Mouse (Mus musculus) inflammation-experienced regulatory T-cells, adult 6 months (primary cell): ENCODE measurements around the gene Adipoq. TPM values are rescaled to one million over a fixed set of nuclear protein-coding genes. Genes with fewer than 3 reads are reported as not detected.
A peak's percentile ranks its signal among the peaks of the same experiment; 100 is the strongest.
"Not testable (repeated sequence)": the region's sequence is repeated elsewhere in the genome, so short reads cannot be mapped to it uniquely, and the experiment has no call there.

Source experiments
- ATAC-seq: one replicate; pipeline ENCODE4 v1.8.0; 2017
- polyA plus RNA-seq, 3 experiments: library from polyadenylated mRNA; unstranded; fragments of 100-300 nt; shearing (Covaris generic); gene quantifications; one replicate each; pipeline ENCODE4 v1.2.1; 2017

Gene Adipoq
- polyA plus RNA-seq = under 1 TPM in 2 of 3 experiments, not detected in 1; 0.46 to 0.95 TPM

DNA sequence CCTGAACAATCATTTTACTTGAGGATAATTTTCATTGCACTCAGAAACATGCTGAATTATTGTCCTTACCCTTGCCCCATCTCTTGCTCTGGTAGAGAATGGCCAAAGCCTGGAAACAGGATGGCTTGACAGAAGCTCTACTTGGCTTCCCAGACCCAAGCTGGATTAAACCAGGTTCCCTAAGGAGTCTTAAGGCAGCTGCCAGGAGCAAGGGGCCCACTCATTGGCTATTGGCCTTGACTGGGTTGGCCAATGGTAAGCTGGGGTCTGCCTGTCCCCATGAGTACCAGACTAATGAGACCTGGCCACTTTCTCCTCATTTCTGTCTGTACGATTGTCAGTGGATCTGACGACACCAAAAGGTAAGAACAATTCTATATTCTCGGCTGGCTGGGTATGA, at the start of gene Adipoq:
TSS of gene Adipoq (plus strand) at position 257 of the 400 bp plus-strand sequence.
- no peak for ATAC-seq

DNA sequence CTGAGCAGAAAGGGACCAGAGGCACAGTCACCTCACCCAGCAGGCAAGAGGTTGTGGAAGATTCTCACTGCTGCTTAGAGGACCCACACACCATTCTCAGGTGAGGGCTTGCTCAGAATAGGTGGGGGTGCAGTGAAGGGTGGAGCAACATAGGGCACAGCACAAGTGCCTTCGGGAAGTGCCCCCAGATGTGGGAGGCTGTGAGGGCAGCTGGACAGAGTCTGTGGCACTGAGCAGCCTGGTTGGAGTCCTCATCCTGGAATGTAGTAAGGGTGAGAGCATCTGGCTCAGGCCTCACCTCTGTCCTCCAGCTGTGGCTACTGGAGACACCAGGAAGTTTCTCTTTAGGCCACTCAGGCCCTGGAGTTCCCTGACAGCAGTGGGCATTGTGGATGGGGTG, 49.5 kb upstream of the Adipoq start:
- ATAC-seq = not testable (repeated sequence)

DNA sequence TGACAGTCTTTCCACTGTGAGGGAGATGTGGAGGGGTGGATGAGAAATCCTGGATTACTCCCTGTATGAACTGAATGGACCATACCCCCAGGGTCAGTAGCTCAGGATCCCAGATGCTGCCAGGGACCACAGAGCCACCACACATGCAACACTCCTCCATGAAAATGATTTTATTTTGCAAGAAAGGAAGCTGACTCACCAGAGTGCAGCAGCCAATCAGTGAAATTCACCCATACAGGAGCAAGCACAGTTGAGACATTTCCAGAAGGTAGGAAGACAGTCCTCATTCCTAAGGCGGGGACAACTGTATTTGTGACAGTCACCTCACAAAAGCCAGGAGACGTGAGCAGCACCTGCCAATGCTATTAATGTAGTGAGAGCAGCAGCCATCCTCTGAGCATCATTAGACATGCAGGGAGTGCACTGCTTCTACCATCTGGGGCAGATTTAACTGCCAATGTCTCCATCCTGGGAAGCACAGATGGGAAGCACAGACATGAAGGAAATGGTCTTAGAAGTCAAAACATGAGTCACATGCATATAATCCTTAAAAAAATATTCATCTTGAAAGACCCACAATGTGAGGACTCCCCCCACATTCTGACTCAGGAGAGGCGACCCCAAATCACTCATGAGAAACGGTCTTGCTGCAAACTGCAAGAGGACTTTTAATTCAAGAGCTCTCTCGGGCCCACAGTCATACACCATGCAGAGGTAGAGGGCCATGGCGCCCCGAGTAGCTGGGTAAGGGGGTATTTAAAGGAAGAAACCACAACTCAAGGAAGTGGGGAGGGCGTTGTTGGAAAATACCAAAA, 48.8 kb upstream of the Adipoq start:
- not testable (repeated sequence) for ATAC-seq

DNA sequence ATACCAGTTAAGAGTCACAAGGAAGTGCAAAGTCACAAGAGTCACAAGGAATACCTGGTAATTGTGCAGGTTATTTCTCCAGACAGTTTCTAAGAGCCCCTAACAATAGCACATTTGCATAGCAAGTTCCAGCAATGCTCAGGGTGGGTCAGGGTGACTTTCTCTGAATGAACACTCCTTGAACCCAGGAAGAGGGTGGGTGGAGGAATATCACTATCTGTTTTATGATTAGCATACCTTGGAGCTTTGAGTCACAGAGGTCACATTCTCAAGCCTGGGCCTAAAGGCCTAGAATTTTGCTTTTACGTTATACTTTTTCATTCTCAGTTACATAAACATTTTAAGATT, 48.3 kb upstream of the Adipoq start:
- not testable (repeated sequence) for ATAC-seq

DNA sequence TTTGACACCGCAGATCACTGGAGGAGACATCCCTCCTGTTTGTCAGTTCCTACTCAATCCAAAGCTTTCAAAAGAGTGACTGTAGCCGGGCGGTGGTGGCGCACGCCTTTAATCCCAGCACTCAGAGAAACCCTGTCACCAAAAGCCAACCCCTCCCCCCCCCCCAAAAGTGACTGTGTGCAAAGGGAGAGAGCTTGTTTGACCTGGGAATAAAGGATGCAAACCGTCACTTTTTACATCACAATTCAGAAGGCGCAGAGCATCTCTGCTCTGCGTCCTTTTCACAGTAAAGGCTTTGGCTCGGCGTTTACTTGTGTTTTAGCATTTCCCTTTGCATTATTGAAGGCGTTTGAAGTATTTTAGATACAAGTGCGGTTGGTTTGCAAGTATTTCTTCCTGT, 46.7 kb upstream of the Adipoq start:
- ATAC-seq = no peak

GRCm38 (mm10) chr16:23100099-23100575, 46.2 kb upstream of the Adipoq start:
- ATAC-seq = no peak

- ATAC-seq = no peak
These were observed 45.7 kb upstream of the Adipoq start for GRCm38 (mm10) chr16:23100613-23101012.

DNA sequence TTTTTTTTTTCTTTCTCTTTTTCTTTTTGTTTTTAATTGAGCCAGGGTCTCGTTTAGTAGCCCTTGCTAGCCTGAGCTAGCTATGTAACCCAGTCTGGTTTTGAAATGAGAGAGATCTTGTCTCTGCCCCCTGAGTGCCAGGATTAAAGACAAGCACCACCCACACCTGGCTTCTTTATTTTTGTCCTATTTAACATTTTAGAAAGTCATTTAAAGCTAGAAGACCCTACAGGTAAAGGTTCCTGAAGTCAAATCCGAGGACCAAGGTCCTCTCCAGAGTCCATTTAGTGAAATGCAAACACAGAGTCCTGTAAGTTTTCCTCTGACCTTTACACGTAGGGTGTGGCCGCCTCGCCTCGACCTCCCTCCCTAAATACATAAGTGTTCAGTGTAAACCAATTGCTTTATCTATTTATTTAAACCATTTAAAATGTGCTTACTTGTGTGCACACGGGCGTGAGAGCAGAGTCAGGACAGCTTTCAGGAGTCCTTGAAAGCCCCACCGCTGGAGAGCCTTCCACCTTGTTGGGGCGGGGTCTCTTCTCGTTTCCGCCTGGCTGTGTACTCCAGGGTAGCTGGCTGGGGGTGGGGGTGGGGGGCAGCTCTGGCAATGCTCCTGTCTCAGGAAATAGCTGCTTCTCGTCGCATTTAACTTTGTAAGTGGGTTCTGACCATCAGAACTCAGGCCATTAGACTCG, 43.8 kb upstream of the Adipoq start:
- ATAC-seq = peak; percentile 55

GRCm38 (mm10) chr16:23103038-23103745, 43.1 kb upstream of the Adipoq start:
- no peak for ATAC-seq

- no peak for ATAC-seq
These were observed 42.5 kb upstream of the Adipoq start for GRCm38 (mm10) chr16:23103841-23104240.

DNA sequence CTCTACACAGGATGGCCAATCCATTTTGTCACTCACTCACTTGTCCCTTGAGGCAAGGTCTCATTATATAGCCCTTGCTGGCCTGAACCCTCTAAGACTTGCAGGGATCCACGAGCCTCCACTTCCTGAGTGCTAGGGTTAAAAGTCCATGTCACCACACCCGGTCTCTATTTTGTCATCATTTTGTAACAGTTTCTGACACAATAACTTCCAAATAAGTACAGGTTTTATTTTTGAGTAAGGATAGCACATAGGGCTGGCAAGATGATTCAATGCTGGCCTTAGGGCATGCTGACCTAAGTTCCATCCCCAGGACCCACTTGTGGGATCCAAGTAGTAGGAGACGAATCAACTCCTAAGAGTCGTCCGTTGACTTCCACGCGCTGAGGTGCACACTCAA, 40.2 kb upstream of the Adipoq start:
- ATAC-seq = no peak

DNA sequence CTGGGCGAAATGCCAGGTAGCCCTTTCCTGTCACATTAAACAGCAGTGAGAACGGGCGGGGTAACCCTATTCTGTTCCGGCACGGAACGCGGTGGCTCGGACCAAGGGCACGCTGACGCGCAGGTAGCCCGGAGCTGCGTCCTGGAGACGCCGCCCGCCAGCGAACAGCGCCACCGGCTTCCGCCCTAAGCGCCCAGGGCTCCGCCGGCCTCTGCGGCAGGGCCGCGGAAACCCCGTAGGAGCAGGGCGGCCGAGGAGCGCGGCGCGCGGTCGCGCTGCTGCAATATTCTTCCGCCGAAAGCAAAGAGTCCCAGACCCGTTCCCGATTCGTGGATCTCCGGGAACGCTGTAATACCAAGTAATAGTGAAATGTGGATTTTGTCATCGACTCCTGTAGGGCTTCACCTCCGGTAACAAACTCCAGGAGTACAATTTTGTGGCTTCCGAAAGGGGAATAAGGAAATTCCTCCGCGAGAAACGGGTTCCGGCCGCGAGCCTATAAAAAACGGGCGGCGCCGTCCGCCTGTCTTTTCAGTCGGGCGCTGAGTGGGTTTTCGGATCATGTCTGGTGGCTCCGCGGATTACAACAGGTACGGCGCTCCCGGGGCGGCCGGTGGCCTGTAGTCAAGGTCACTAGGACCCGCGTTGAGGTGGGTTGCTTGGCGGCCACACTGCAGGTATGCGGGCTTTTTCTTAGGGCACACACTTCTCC, 38.9 kb upstream of the Adipoq start, which contains the start of gene Eif4a2:
TSS of gene Eif4a2 (plus strand) at position 214 of the 712 bp plus-strand sequence.
- peak; percentile 62 for ATAC-seq

GRCm38 (mm10) chr16:23107946-23108759, 38.2 kb upstream of the Adipoq start:
- ATAC-seq = peak; percentile 61

DNA sequence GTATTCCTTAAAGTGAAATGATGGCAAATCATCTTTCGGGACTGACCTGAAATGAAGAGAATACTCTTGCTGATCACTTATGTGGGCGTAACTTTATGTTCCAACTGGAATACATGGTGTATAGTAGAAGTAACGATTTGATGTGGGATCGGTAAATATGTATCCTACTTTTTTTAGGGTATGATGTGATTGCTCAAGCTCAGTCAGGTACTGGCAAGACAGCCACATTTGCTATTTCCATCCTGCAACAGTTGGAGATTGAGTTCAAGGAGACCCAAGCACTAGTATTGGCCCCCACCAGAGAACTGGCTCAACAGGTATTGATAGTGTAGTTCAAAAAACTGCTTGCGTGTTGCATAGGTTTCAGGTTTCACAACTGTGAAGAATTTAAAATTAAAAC, 37.4 kb upstream of the Adipoq start:
- no peak for ATAC-seq

GRCm38 (mm10) chr16:23109350-23110280, 36.7 kb upstream of the Adipoq start:
- no peak for ATAC-seq

- ATAC-seq = no peak
These were observed 34.0 kb upstream of the Adipoq start for GRCm38 (mm10) chr16:23112348-23112747.

DNA sequence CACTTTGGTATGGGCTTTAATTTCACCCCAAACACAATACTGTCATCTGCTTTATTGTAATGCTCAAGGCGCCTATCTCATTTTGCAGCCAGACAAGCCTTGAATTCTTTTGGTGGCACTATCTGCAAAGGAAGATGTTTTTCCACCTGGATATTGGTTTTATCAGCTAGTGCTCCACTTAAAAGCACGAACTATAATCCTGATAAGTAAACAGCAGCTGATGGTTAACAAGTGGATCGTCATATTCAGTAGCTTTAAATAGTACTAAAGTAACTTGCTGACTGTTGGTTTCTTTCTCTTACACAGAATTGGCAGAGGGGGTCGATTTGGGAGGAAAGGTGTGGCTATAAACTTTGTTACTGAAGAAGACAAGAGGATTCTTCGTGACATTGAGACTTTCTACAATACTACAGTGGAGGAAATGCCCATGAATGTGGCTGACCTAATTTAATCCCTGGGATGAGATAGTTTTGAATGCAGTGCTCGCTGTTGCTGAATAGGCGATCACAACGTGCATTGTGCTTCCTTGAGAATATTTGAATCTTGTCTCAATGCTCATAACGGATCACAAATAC, 33.4 kb upstream of the Adipoq start:
- ATAC-seq = no peak

DNA sequence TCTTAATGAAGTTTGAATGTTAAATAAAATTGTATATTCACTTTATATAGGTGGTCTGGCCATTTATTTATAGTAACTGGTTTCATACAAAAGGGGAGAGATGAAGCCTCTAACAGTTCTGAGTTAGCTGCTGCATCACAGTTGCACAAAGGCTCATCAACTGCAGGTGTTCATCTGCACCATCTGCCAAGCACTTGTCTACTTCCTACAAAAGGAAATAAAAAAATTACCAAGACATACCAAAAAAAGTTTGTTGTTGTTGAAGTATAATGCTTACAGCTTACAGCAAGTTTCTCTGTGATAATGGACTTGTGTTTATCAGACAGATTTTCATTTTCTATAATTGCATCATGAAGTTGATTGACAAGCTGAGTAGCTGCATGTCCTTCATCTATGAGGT, 32.4 kb upstream of the Adipoq start:
- ATAC-seq = no peak

DNA sequence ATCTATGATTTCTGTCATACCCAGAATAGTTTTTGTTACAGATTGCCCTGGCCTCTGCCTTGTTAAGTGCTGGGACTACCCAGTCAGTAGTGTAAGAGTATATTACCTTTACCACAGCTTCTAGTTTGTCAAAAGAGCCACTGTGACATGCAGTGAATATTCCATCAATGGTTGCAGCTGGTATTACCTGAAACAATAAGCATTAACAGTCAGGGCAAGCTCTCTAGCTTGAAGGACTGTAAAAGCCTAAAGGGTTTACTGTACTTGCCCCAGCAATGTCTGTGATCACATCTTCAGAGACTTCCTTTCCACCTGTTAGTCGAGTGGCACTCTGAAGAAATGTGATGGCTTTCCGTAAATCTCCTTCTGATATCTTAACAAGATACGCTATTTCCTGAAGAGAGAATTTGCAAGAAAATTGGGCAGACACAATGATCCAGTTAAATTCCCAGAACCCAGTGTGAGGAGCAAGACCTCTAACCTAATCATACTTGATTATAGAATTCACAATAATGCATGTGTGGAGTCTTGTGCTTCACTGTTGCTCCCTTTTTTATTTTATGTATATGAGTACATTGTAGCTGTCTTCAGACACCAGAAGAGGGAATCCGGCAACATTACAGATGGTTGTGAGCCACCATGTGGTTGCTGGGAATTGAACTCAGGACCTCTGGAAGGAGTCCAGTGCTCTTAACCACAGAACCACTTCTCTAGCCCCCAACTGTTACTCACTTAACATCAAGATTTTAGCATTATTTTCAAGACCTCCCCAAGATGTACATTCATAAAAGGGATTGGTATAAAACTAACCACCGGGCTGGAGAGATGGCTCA, 31.8 kb upstream of the Adipoq start:
- ATAC-seq = no peak
